Mouse (Mus musculus) spleen, adult 12 weeks (tissue): ENCODE results near the gene Rnf8.

ENCODE experiments used
- DNase-seq: peaks from one replicate; pipeline ENCODE4 v3.0.0; 2022; ENCODE audit warnings: low spot score

Gene Rnf8

GRCm38 (mm10) chr17:29627285-29627684 lies 12.7 kb downstream of the Rnf8 start:
- no peak for DNase-seq

- DNase-seq: no peak
Measured at GRCm38 (mm10) chr17:29628946-29629345, 14.4 kb downstream of the Rnf8 start.

DNA sequence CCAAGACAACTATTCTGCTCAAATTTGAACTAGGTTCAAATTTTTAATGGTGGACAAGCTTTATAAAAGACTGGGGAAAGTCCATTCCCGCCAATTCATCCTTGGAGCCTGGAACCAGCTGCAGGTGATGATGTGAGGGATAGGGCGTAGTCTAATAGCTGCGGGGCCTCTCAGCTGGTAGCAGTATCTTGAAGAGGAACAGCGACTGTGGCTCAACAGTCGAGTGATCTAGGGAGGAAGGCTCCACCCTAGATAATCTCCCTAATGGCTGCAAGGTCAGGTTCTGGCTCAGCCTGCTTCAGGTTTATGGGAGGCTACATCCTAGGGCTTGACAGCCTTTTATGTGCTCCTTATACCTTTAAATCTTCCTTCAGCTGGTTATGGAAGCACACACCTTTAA lies 15.0 kb downstream of the Rnf8 start:
- no peak for DNase-seq

- no peak for DNase-seq
Measured at GRCm38 (mm10) chr17:29632312-29632711, 17.7 kb downstream of the Rnf8 start.

DNA sequence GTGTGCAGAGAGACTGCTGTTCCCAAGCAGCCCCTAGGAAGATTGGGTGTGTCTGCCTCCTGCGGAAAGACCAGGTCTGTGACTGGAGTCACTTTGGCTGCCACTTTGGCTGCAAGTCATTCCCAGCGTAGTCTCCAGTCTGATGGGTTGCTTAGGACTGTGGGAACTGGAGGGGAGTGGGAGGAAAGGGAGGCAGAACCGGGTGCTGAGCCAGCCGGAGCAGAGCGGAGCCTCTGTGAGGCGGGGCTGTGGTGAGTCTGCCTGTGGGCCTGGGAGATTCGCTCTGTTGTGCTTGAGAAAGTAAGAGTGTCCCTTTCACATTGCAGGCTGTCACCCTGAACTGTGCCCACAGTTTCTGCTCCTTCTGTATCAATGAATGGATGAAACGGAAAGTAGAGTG lies 20.9 kb downstream of the Rnf8 start:
- DNase-seq: no peak

GRCm38 (mm10) chr17:29636118-29636517 lies 21.5 kb downstream of the Rnf8 start:
- no peak for DNase-seq

GRCm38 (mm10) chr17:29637377-29637776 lies 22.8 kb downstream of the Rnf8 start:
- DNase-seq: no peak

- no peak for DNase-seq
Measured at GRCm38 (mm10) chr17:29637895-29638294, 23.3 kb downstream of the Rnf8 start.

DNA sequence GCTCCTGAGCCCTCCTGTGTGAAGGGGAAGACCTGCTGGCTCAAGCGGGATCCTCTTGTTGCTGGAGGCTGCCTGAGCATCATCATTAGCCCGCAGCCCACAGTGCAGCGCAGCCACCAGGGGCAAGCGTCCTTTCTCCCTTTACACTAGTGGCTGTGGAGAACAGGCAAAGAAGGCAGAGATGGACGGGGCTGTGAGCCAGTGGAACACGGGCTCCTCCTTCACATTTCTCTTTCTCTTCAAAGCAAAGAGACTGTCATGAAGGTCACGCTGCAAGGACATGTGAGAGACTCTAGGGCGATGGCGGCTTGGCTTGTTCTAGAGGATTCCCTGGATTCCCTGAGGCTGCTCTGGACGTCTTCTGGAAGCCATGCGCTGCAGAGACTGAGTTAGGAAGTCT lies 26.4 kb downstream of the Rnf8 start:
- DNase-seq: no peak

- DNase-seq: no peak
Measured at GRCm38 (mm10) chr17:29642219-29642618, 27.6 kb downstream of the Rnf8 start.

DNA sequence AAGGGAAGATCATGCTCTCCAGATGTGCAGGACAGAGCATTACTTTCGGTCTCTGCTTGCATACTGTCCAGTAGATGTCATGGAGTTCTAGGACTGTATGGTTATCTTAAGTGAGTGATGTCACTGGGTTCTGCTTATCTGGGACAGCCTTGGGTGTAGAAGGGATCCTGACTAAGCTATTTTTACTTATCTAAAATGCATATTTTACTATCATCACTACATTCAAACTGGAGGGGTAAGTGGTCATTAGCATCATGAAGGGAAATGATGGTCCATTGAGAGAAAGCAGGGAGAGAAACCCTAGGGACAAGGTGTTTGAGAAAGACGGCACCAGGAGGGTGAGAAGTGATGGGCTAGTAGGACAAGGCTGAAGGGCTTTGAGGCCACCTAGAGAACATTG lies 43.7 kb downstream of the Rnf8 start:
- DNase-seq: no peak

- DNase-seq: peak; percentile 98
Measured at GRCm38 (mm10) chr17:29660076-29660761, 45.6 kb downstream of the Rnf8 start, which contains the start of gene Cmtr1. Gene Cmtr1, plus strand, starts transcription at chr17:29660595.

DNA sequence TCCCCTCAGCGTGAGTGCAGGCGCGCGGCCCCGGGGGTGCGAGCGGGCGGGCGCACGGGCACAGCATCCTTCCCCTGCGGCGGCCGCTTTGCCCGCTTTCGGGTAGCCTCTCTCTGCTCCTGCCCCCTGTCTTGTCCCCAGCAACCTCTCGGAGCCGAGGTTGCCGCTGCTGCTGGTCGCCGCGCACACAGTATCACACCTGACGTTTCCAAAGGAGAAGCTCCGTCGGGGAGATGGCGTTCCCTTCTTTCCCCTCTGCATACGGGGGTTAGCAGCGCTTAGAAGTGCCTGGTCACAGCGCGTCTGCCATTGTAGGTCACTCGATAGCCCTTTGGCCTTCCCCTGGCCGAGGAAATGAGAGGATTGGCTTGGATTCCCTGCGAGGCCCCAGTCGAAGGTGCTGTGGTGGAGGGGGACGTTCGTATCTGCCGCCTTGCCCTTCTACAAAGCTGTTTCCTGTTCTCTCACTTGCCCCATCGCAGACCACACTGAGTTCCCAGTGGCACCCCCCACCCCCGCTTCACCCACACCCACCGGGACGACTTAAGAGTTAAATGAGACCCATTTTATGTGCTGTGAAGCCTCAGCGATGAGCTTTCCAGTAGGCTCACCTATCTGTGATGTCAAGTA lies 46.3 kb downstream of the Rnf8 start:
- no peak for DNase-seq

DNA sequence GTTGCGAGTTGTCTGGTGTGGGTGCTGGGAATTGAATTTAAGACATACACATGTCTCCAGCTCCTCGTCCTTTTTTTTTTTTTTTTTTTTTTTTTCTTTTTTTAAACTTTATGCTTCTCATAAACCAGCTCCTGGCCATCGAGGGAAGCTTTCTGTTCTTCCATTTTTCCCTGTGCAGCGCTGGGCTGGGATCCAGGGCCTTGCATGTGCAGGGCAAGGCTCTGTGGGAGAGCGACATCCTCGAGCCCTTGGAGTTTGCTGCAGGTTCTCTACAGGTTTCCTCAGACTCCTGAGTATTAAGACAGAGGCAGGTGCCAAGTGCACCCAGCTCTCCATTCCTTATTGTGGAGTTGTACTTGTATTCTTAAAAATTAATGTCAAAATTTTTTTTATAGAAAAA lies 47.6 kb downstream of the Rnf8 start:
- DNase-seq: no peak

DNA sequence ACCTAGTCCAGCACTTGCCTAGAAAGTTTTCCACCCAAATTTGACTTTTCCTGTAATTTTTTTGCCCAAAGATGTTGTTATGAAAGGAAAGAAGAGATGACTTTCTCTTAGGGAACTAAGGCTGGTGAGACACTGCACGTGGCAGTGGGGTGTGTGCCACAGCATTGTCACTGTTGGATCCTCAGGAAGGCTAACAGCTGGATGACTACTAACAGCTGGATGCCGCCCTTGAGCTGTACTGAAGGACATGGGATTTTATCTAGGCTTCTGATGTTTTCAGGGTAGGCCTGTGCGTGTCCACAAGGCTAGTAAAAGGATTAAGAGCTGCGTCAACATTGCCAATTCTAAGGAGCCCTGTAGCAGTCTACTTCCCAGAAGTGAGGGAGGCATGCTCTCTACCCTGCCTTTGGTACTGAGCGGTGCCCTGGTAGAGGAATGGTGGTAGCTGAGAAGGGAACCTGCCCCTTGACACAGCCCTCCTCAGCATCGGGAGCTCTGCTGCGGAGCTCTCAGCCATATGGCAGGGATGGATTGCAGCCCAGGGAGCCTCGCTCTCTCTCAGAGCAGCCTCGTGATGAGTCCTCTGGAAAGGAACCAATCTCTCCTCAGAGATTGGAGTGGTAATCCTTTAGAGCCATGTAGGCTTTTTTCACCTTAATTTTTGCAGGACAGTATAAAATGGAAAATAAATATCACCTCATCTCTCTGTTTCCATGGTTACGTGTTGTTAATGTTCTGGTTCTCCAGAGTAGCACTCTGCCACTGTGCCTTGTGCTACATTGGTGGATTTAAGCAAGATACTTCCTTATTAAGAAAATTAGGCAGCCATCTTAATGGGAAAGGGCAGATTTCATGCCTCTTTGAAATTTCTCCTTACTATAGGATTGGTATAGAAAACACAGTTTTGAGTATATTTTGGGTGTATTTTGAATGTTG lies 53.7 kb downstream of the Rnf8 start:
- no peak for DNase-seq

GRCm38 (mm10) chr17:29669030-29669429 lies 54.4 kb downstream of the Rnf8 start:
- DNase-seq: no peak

DNA sequence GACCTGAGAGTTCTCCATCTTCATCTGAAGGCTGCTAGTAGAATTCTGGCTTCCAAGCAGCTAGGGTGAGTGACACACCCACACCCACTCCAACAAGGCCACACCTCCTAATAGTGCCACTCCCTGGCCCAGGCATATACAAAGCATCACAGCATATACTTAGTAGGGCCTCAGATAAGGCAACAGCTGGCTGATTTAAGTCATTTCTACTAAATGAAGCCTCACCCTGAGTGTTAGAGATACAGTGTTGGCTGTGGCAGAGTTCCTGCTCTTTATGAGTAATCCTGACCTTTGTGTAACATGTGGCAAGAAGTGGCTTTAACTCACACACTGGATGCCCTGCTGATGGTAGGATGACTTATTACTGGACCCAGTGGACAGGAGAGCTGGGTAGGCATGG lies 55.3 kb downstream of the Rnf8 start:
- no peak for DNase-seq

- DNase-seq: no peak
Measured at GRCm38 (mm10) chr17:29671021-29671420, 56.4 kb downstream of the Rnf8 start.

GRCm38 (mm10) chr17:29673325-29673724 lies 58.7 kb downstream of the Rnf8 start:
- no peak for DNase-seq

DNA sequence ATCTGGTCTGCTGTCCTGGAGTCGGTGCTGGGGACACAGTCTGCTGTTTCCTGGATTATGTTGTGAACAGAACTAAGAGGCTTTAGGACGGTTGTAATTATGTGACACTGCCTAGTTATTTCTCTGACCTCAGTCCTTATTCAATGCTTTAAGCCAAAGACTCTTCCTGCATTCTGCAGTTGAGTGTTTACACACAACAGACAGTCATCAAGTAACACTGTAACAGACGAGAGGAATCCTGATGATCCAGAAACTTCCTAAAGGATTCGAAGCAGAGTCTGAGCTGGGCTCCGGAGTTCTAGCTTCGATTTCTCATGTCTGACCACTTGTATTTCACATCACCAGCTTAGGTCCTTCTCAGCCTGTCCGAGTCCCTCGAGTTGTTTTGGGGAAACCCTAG lies 63.9 kb downstream of the Rnf8 start:
- DNase-seq: no peak

DNA sequence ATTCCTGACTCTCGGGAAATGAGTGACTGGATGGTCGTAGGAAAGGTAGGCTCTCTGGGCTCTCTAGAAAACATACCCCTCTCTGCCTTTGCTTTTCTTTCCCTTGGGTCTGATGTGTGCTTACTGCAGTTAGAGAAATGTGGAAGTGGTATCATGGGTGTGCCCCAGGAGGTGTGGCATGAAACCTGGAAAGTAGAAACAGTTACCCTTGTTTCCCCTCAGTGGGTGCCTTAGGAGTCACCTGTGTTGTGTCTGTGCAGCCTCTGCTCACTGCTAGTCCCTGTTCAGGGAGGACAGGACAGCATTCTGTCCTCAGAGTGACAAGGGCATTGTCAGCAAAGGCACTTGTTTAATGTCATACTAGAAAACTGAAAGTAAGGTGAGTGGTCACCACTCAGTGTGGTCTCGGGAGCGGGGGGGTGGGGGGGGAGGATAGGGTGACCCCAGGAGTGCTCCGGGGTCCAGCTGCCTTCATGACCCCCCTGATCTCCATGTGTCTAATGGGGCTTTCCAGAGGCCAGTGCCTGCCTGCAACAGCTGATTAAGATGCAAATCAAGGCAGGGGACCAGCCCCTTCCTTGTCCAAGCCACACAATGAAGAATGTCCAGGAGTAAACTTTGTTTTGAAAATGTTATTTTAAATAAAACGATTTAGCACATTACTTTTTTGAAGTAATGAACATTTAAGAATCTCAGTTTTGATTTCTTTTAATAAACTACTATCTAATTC lies 64.6 kb downstream of the Rnf8 start:
- no peak for DNase-seq

- no peak for DNase-seq
Measured at GRCm38 (mm10) chr17:29680174-29680573, 65.6 kb downstream of the Rnf8 start.
